Mouse (Mus musculus): Measurements from ENCODE around the gene Mbd3l2. TPM values are rescaled to one million over a fixed set of nuclear protein-coding genes. Genes with fewer than 3 reads are reported as not detected.

The Mbd3l2 gene
- polyA plus RNA-seq (2014; fragmentation: Illumina TruSeq; extraction: RNeasy Lipid Tissue Mini Kit (QIAGEN cat#74804); ENCODE audit: low replicate concordance), result not detected

GRCm38 (mm10) chr9:18430354-18430753, at the start of gene Mbd3l2:
Mbd3l2 (plus strand) TSS chr9:18430654.

GRCm38 (mm10) chr9:18402895-18403294, 27.6 kb upstream of the Mbd3l2 start, which contains the start of gene Naalad2:
Naalad2 (minus strand) TSS chr9:18402995.

GRCm38 (mm10) chr9:18404118-18404517, 26.3 kb upstream of the Mbd3l2 start, which contains the start of gene Ubtfl1:
Ubtfl1 (plus strand) TSS chr9:18404418.

GRCm38 (mm10) chr9:18478168-18478567, 47.7 kb downstream of the Mbd3l2 start, which contains the start of the genes Zfp558 and Mbd3l1:
Zfp558 (minus strand) TSS chr9:18478268.
Mbd3l1 (plus strand) TSS chr9:18478359.

Other genes starting within 250 kb of the Mbd3l2 start
- 172 TPM for gene Chordc1, start 138.5 kb upstream of the Mbd3l2 start, polyA plus RNA-seq (2014; fragmentation: Illumina TruSeq; extraction: RNeasy Lipid Tissue Mini Kit (QIAGEN cat#74804); ENCODE audit: low replicate concordance)
- gene Naalad2, start 27.7 kb upstream of the Mbd3l2 start, polyA plus RNA-seq (2014; fragmentation: Illumina TruSeq; extraction: RNeasy Lipid Tissue Mini Kit (QIAGEN cat#74804); ENCODE audit: low replicate concordance), result 5.0 TPM
- gene Ubtfl1, start 26.2 kb upstream of the Mbd3l2 start, polyA plus RNA-seq (2014; fragmentation: Illumina TruSeq; extraction: RNeasy Lipid Tissue Mini Kit (QIAGEN cat#74804); ENCODE audit: low replicate concordance), result not detected
- 3.1 TPM for gene Zfp558, start 47.6 kb downstream of the Mbd3l2 start, polyA plus RNA-seq (2014; fragmentation: Illumina TruSeq; extraction: RNeasy Lipid Tissue Mini Kit (QIAGEN cat#74804); ENCODE audit: low replicate concordance)
- not detected for gene Mbd3l1, start 47.7 kb downstream of the Mbd3l2 start, polyA plus RNA-seq (2014; fragmentation: Illumina TruSeq; extraction: RNeasy Lipid Tissue Mini Kit (QIAGEN cat#74804); ENCODE audit: low replicate concordance)
- 0.59 TPM for gene Muc16, start 243.9 kb downstream of the Mbd3l2 start, polyA plus RNA-seq (2014; fragmentation: Illumina TruSeq; extraction: RNeasy Lipid Tissue Mini Kit (QIAGEN cat#74804); ENCODE audit: low replicate concordance)